Mouse (Mus musculus) liver, embryonic 11.5 days (tissue): ENCODE results near the gene Kalrn. TPM values are rescaled to one million over a fixed set of nuclear protein-coding genes. Genes with fewer than 3 reads are reported as not detected.

ENCODE experiments used
- ATAC-seq: fragments of 200-750 bp; cut with Nextera tagmentation; replicated peaks from 2 replicates; pipeline ENCODE4 v1.8.0; 2017; ENCODE audit warnings: moderate number of reproducible peaks, mild to moderate bottlenecking, moderate TSS enrichment, moderate library complexity; ENCODE audit not compliant: low FRiP score
- DNase-seq: peaks from one replicate; pipeline ENCODE4 v3.0.0-alpha.2; 2017; ENCODE audit warnings: low spot score
- H3K27ac ChIP-seq: fragments of 300-500 bp; sonication (generic); 2 replicates; pipeline ENCODE4 v1.5.1; 2014; ENCODE audit warnings: mild to moderate bottlenecking, low read depth, low read length, control low read depth
- H3K27me3 ChIP-seq: fragments of 300-500 bp; sonication (generic); replicated peaks from 2 replicates; pipeline ENCODE4 v1.6.1; 2014; ENCODE audit warnings: low read length, mixed read lengths; ENCODE audit not compliant: control insufficient read depth, insufficient read depth
- H3K36me3 ChIP-seq: fragments of 300-500 bp; sonication (generic); 2 replicates; pipeline ENCODE4 v1.6.1; 2014; ENCODE audit warnings: mild to moderate bottlenecking, low read length, moderate library complexity, mixed read lengths; ENCODE audit not compliant: control insufficient read depth, insufficient read depth
- H3K4me1 ChIP-seq: fragments of 300-500 bp; sonication (generic); replicated peaks from 2 replicates; pipeline ENCODE4 v1.6.1; 2014; ENCODE audit warnings: low read length, mixed read lengths; ENCODE audit not compliant: control insufficient read depth, insufficient read depth
- H3K4me2 ChIP-seq: fragments of 300-500 bp; sonication (generic); 2 replicates; pipeline ENCODE4 v1.6.1; 2014; ENCODE audit warnings: mild to moderate bottlenecking, control low read depth, moderate library complexity
- H3K4me3 ChIP-seq: fragments of 300-500 bp; sonication (generic); 2 replicates; pipeline ENCODE4 v1.5.1; 2014; ENCODE audit warnings: low read depth, low read length, control low read depth
- H3K9ac ChIP-seq: fragments of 300-500 bp; sonication (generic); 2 replicates; pipeline ENCODE4 v1.6.1; 2014; ENCODE audit warnings: low read depth, low read length, control low read depth
- H3K9me3 ChIP-seq: fragments of 300-500 bp; sonication (generic); 2 replicates; pipeline ENCODE4 v1.6.1; 2016; ENCODE audit warnings: low read length, inconsistent platforms, mixed read lengths; ENCODE audit not compliant: control insufficient read depth
- WGBS: fragments of 180-500 bp; shearing (Covaris S2); extraction: QIAGEN DNeasy Blood & Tissue Kit; methylation state at CpG from one replicate; pipeline ENCODE4 v1.1.7; 2014; 5-methylcytosine and 5-hydroxymethylcytosine counted together
- polyA plus RNA-seq: library from polyadenylated mRNA; unstranded; fragments of >200 nt; fragmentation: Nextera tagmentation; extraction: Ambion mirVana; gene quantifications from 2 replicates; pipeline ENCODE4 v1.2.1, GENCODE M21; 2014

Gene Kalrn
- polyA plus RNA-seq, 1 experiment from 2014 or later: 25.1 TPM

- H3K36me3 ChIP-seq: no peaks in the 10 kb centered on the region
- ATAC-seq: no peak
- H3K4me2 ChIP-seq: no peak overlapping the region
- no peak overlapping the region for H3K27ac ChIP-seq
- DNase-seq: no peak
- H3K27me3 ChIP-seq: no peaks in the 10 kb centered on the region
- no peak overlapping the region for H3K9ac ChIP-seq
- H3K4me3 ChIP-seq: no peak overlapping the region
- H3K4me1 ChIP-seq: no peaks in the 10 kb centered on the region; the same call in 1 of the 2 replicates
- H3K9me3 ChIP-seq: no peaks in the 10 kb centered on the region
- WGBS: 80% methylated on average over 10 of the region's 10 CpGs
These were observed 69.1 kb downstream of the Kalrn start for GRCm38 (mm10) chr16:34504250-34504649.

DNA sequence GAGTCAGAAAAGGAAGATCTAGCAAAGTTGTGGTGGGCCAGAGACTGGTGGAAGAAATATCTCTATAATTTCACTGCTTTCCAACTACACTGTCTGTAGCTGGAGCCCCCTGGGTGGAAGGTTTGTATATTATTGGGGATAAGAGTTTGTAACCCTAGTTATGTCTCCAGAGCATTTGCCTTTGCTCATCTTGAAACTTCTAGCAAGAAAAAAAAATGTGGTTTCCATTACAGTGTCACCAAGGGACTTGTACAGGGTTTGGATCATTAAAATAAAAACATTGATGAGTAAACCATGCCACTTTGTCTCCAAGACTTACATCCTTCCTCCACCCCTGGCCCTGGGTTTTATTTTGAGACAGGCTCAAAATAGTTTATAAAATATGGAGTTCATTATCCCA lies 71.2 kb downstream of the Kalrn start:
- H3K4me2 ChIP-seq: no peak overlapping the region
- DNase-seq: no peak
- H3K27me3 ChIP-seq: no peaks in the 10 kb centered on the region
- no peak overlapping the region for H3K9ac ChIP-seq
- H3K4me3 ChIP-seq: no peak overlapping the region
- H3K27ac ChIP-seq: no peak overlapping the region
- no peaks in the 10 kb centered on the region for H3K4me1 ChIP-seq
- no peaks in the 10 kb centered on the region for H3K9me3 ChIP-seq
- no peak for ATAC-seq
- H3K36me3 ChIP-seq: no peaks in the 10 kb centered on the region

GRCm38 (mm10) chr16:34494741-34495140 lies 78.6 kb downstream of the Kalrn start:
- Histone ChIP-seq H3K4me2 (no peak overlapping the region), H3K9me3 (no peaks in the 10 kb centered on the region), H3K9ac (no peak overlapping the region), H3K4me1 (no peaks in the 10 kb centered on the region; the same call in 1 of the 2 replicates), H3K27me3 (no peaks in the 10 kb centered on the region), H3K36me3 (no peaks in the 10 kb centered on the region), H3K27ac (no peak overlapping the region), H3K4me3 (no peak overlapping the region)
- DNase-seq: no peak
- no peak for ATAC-seq
- WGBS: 85% methylated on average over 1 of the region's 1 CpGs

GRCm38 (mm10) chr16:34493914-34494313 lies 79.4 kb downstream of the Kalrn start:
- no peak overlapping the region for H3K9ac ChIP-seq
- DNase-seq: no peak
- no peak for ATAC-seq
- no peaks in the 10 kb centered on the region; the same call in 1 of the 2 replicates for H3K4me1 ChIP-seq
- no peak overlapping the region for H3K4me2 ChIP-seq
- H3K27me3 ChIP-seq: no peaks in the 10 kb centered on the region
- no peaks in the 10 kb centered on the region for H3K9me3 ChIP-seq
- no peak overlapping the region for H3K4me3 ChIP-seq
- H3K36me3 ChIP-seq: no peaks in the 10 kb centered on the region
- H3K27ac ChIP-seq: no peak overlapping the region
- WGBS: 71% methylated on average over 3 of the region's 3 CpGs

DNA sequence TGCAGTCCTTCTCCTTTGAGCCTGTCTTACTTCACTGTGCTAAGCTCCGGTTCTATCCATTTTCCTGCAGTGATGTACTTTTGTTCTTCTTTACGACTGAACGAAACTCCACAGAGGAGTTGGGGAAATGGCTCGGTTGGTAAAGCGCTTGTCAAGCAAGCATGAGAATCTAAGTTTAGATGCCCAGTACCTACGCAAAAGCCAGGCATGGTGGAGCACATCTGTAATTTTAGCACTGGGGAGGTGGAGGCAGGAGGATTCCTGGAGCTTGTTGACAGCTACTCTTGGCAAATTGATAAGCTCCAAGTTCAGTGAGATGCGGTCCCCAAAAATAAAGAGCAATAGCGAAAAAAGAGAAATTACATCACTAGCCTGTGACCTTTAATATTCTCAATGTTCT lies 82.1 kb downstream of the Kalrn start:
- Histone ChIP-seq H3K9me3 (no peaks in the 10 kb centered on the region), H3K4me2 (no peak overlapping the region), H3K27ac (no peak overlapping the region), H3K4me3 (no peak overlapping the region), H3K36me3 (no peaks in the 10 kb centered on the region), H3K4me1 (peaks cover under 1% of the 10 kb centered on the region; the same call in 1 of the 2 replicates), H3K9ac (no peak overlapping the region), H3K27me3 (no peaks in the 10 kb centered on the region)
- ATAC-seq (no peak), DNase-seq (no peak)
- WGBS: 81% methylated on average over 8 of the region's 8 CpGs

GRCm38 (mm10) chr16:34490506-34490905 lies 82.8 kb downstream of the Kalrn start:
- Histone ChIP-seq H3K4me2 (no peak overlapping the region), H3K9ac (no peak overlapping the region), H3K36me3 (no peaks in the 10 kb centered on the region), H3K27me3 (no peaks in the 10 kb centered on the region), H3K4me1 (peaks cover 7% of the 10 kb centered on the region), H3K27ac (no peak overlapping the region), H3K4me3 (no peak overlapping the region), H3K9me3 (no peaks in the 10 kb centered on the region)
- no peak for DNase-seq
- WGBS: 47% methylated on average over 8 of the region's 8 CpGs
- no peak for ATAC-seq

- DNase-seq: no peak
- no peak for ATAC-seq
- H3K27me3 ChIP-seq: no peaks in the 10 kb centered on the region
- H3K4me2 ChIP-seq: no peak overlapping the region
- no peak overlapping the region for H3K27ac ChIP-seq
- H3K4me1 ChIP-seq: peaks cover 7% of the 10 kb centered on the region
- H3K9me3 ChIP-seq: no peaks in the 10 kb centered on the region
- WGBS: 65% methylated on average over 3 of the region's 3 CpGs
- H3K4me3 ChIP-seq: no peak overlapping the region
- H3K9ac ChIP-seq: no peak overlapping the region
- H3K36me3 ChIP-seq: no peaks in the 10 kb centered on the region
These were observed 83.5 kb downstream of the Kalrn start for GRCm38 (mm10) chr16:34489805-34490325.

- H3K9ac ChIP-seq: no peak overlapping the region
- DNase-seq (no peak), ATAC-seq (no peak)
- no peaks in the 10 kb centered on the region for H3K9me3 ChIP-seq
- WGBS: 80% methylated on average over 5 of the region's 5 CpGs
- no peaks in the 10 kb centered on the region for H3K27me3 ChIP-seq
- peaks cover 7% of the 10 kb centered on the region for H3K4me1 ChIP-seq
- H3K36me3 ChIP-seq: no peaks in the 10 kb centered on the region
- H3K27ac ChIP-seq: no peak overlapping the region
- no peak overlapping the region for H3K4me3 ChIP-seq
- H3K4me2 ChIP-seq: no peak overlapping the region
These were observed 85.5 kb downstream of the Kalrn start for GRCm38 (mm10) chr16:34487823-34488222.

DNA sequence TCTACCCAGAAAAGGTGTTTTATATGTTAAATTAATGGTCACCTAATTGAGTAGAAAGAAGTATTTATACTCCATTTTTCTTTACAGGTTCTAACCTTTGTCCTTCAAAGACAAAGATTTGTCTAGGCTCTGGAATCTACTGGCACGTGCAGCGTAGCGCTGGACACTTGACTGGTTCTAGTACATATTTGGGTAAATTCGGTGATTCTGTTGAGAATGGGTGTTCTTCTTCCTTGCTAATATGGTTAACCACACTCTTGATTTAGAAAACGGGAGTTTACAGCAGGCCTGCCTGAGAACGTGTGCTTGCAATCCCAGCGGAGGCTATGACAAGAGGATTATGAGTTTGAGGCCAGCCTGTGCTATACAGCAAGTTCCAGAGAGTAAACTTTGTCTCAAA lies 86.1 kb downstream of the Kalrn start:
- no peak overlapping the region for H3K9ac ChIP-seq
- H3K9me3 ChIP-seq: no peaks in the 10 kb centered on the region
- WGBS: 82% methylated on average over 7 of the region's 7 CpGs
- no peaks in the 10 kb centered on the region for H3K36me3 ChIP-seq
- no peaks in the 10 kb centered on the region for H3K27me3 ChIP-seq
- ATAC-seq: no peak
- DNase-seq: no peak
- H3K4me1 ChIP-seq: peaks cover 7% of the 10 kb centered on the region
- no peak overlapping the region for H3K27ac ChIP-seq
- no peak overlapping the region for H3K4me2 ChIP-seq
- no peak overlapping the region for H3K4me3 ChIP-seq
